Mouse (Mus musculus): ENCODE measurements at regions not wholly inside any gene's neighbourhood (a gene's known extent, or its start where the extent isn't known, plus 50 kb on each side); places are given as distances from the start of the nearest gene placed in this dataset.
"Not testable (repeated sequence)": the region's sequence is repeated elsewhere in the genome, so short reads cannot be mapped to it uniquely, and the experiment has no call there.

- not testable (repeated sequence) for H3K27ac ChIP-seq; H3K9me3 ChIP-seq; H3K9ac ChIP-seq; H3K36me3 ChIP-seq; H3K4me1 ChIP-seq; H3K4me2 ChIP-seq (replicated peaks); H3K4me3 ChIP-seq; H3K27me3 ChIP-seq; ATAC-seq (ENCODE audit: insufficient number of reproducible peaks, insufficient read depth, low FRiP score, low TSS enrichment)
- 68% methylated on average over 4 of the region's 4 CpGs for WGBS
These were observed 257.4 kb downstream of the Antxr2 start for GRCm38 (mm10) chr5:97773451-97773850.

- Histone ChIP-seq H3K27ac (no peak overlapping the region), H3K4me2 (replicated peaks) (no peak overlapping the region), H3K4me3 (no peak overlapping the region), H3K9me3 (no peaks in the 10 kb centered on the region), H3K36me3 (no peaks in the 10 kb centered on the region), H3K27me3 (no peaks in the 10 kb centered on the region), H3K9ac (no peak overlapping the region), H3K4me1 (no peaks in the 10 kb centered on the region)
- no peak for ATAC-seq (ENCODE audit: insufficient number of reproducible peaks, insufficient read depth, low FRiP score, low TSS enrichment)
- 92% methylated on average over 2 of the region's 2 CpGs for WGBS
These were observed 280.5 kb upstream of the Gk2 start for GRCm38 (mm10) chr5:97737339-97737738.

GRCm38 (mm10) chr5:97730920-97731319 lies 274.1 kb upstream of the Gk2 start:
- ATAC-seq (ENCODE audit: insufficient number of reproducible peaks, insufficient read depth, low FRiP score, low TSS enrichment): no peak
- no peaks in the 10 kb centered on the region for H3K9me3 ChIP-seq
- H3K27me3 ChIP-seq: no peaks in the 10 kb centered on the region
- no peak overlapping the region for H3K4me2 ChIP-seq (replicated peaks)
- H3K27ac ChIP-seq: no peak overlapping the region
- no peaks in the 10 kb centered on the region for H3K36me3 ChIP-seq
- no peaks in the 10 kb centered on the region for H3K4me1 ChIP-seq
- 48% methylated on average over 4 of the region's 4 CpGs for WGBS
- H3K9ac ChIP-seq: no peak overlapping the region
- no peak overlapping the region for H3K4me3 ChIP-seq

GRCm38 (mm10) chr5:97719364-97719763 lies 262.5 kb upstream of the Gk2 start:
- WGBS: 60% methylated on average over 4 of the region's 4 CpGs
- H3K4me1 ChIP-seq: not testable (repeated sequence)

GRCm38 (mm10) chr5:97705270-97705669 lies 248.4 kb upstream of the Gk2 start:
- no peaks in the 10 kb centered on the region for H3K36me3 ChIP-seq
- no peak overlapping the region for H3K4me2 ChIP-seq (replicated peaks)
- H3K4me1 ChIP-seq: no peaks in the 10 kb centered on the region
- no peak overlapping the region for H3K9ac ChIP-seq
- 67% methylated on average over 3 of the region's 3 CpGs for WGBS
- no peaks in the 10 kb centered on the region for H3K9me3 ChIP-seq
- no peak overlapping the region for H3K4me3 ChIP-seq
- no peaks in the 10 kb centered on the region for H3K27me3 ChIP-seq
- no peak for ATAC-seq (ENCODE audit: insufficient number of reproducible peaks, insufficient read depth, low FRiP score, low TSS enrichment)
- no peak overlapping the region for H3K27ac ChIP-seq

More at GRCm38 (mm10) chr5:97719364-97719763, 262.5 kb upstream of the Gk2 start:
- not testable (repeated sequence) for H3K9me3 ChIP-seq; H3K4me2 ChIP-seq (replicated peaks); H3K4me3 ChIP-seq; H3K36me3 ChIP-seq; H3K27ac ChIP-seq; H3K9ac ChIP-seq; H3K27me3 ChIP-seq; ATAC-seq (ENCODE audit: insufficient number of reproducible peaks, insufficient read depth, low FRiP score, low TSS enrichment)

GRCm38 (mm10) chr5:97700507-97700906 lies 243.7 kb upstream of the Gk2 start:
- no peaks in the 10 kb centered on the region for H3K9me3 ChIP-seq
- H3K36me3 ChIP-seq: no peaks in the 10 kb centered on the region
- 76% methylated on average over 3 of the region's 3 CpGs for WGBS
- H3K4me3 ChIP-seq: no peak overlapping the region
- no peaks in the 10 kb centered on the region for H3K4me1 ChIP-seq
- H3K9ac ChIP-seq: no peak overlapping the region
- no peaks in the 10 kb centered on the region for H3K27me3 ChIP-seq
- H3K27ac ChIP-seq: no peak overlapping the region
- no peak for ATAC-seq (ENCODE audit: insufficient number of reproducible peaks, insufficient read depth, low FRiP score, low TSS enrichment)
- no peak overlapping the region for H3K4me2 ChIP-seq (replicated peaks)

- no peaks in the 10 kb centered on the region for H3K4me1 ChIP-seq
- whole genome bisulfite sequencing: 70% methylated on average over 8 of the region's 8 CpGs
- no peak for ATAC-seq (ENCODE audit: insufficient number of reproducible peaks, insufficient read depth, low FRiP score, low TSS enrichment)
These were observed 240.8 kb upstream of the Gk2 start for GRCm38 (mm10) chr5:97697581-97698134.

GRCm38 (mm10) chr5:97693333-97693940 lies 236.6 kb upstream of the Gk2 start:
- no peak overlapping the region for H3K27ac ChIP-seq

More at GRCm38 (mm10) chr5:97697581-97698134, 240.8 kb upstream of the Gk2 start:
- H3K27me3 ChIP-seq: no peaks in the 10 kb centered on the region
- H3K27ac ChIP-seq: no peak overlapping the region
- H3K4me3 ChIP-seq: no peak overlapping the region
- H3K4me2 ChIP-seq (replicated peaks): no peak overlapping the region
- H3K36me3 ChIP-seq: no peaks in the 10 kb centered on the region
- no peak overlapping the region for H3K9ac ChIP-seq
- H3K9me3 ChIP-seq: no peaks in the 10 kb centered on the region

GRCm38 (mm10) chr5:97685443-97685842 lies 228.6 kb upstream of the Gk2 start:
- Histone ChIP-seq H3K4me1 (no peaks in the 10 kb centered on the region), H3K27me3 (no peaks in the 10 kb centered on the region), H3K27ac (no peak overlapping the region), H3K4me3 (no peak overlapping the region), H3K4me2 (replicated peaks) (no peak overlapping the region), H3K36me3 (no peaks in the 10 kb centered on the region), H3K9ac (no peak overlapping the region), H3K9me3 (no peaks in the 10 kb centered on the region)
- ATAC-seq (ENCODE audit: insufficient number of reproducible peaks, insufficient read depth, low FRiP score, low TSS enrichment): no peak

More at GRCm38 (mm10) chr5:97693333-97693940, 236.6 kb upstream of the Gk2 start:
- Histone ChIP-seq H3K36me3 (no peaks in the 10 kb centered on the region), H3K9ac (no peak overlapping the region), H3K4me1 (no peaks in the 10 kb centered on the region), H3K9me3 (no peaks in the 10 kb centered on the region), H3K27me3 (no peaks in the 10 kb centered on the region), H3K4me2 (replicated peaks) (no peak overlapping the region), H3K4me3 (no peak overlapping the region)
- ATAC-seq (ENCODE audit: insufficient number of reproducible peaks, insufficient read depth, low FRiP score, low TSS enrichment): no peak
- WGBS: 87% methylated on average over 10 of the region's 10 CpGs

- Histone ChIP-seq H3K4me2 (replicated peaks) (no peak overlapping the region), H3K9ac (no peak overlapping the region), H3K4me1 (no peaks in the 10 kb centered on the region), H3K27me3 (no peaks in the 10 kb centered on the region), H3K27ac (no peak overlapping the region), H3K36me3 (no peaks in the 10 kb centered on the region), H3K9me3 (no peaks in the 10 kb centered on the region), H3K4me3 (no peak overlapping the region)
- no peak for ATAC-seq (ENCODE audit: insufficient number of reproducible peaks, insufficient read depth, low FRiP score, low TSS enrichment)
- 74% methylated on average over 4 of the region's 4 CpGs for WGBS
These were observed 227.9 kb upstream of the Gk2 start for GRCm38 (mm10) chr5:97684592-97685258.

GRCm38 (mm10) chr5:97669726-97670125 lies 212.9 kb upstream of the Gk2 start:
- WGBS: 84% methylated on average over 3 of the region's 3 CpGs
- H3K27me3 ChIP-seq: no peaks in the 10 kb centered on the region
- no peaks in the 10 kb centered on the region for H3K36me3 ChIP-seq
- H3K4me3 ChIP-seq: no peak overlapping the region
- ATAC-seq (ENCODE audit: insufficient number of reproducible peaks, insufficient read depth, low FRiP score, low TSS enrichment): no peak
- no peak overlapping the region for H3K4me2 ChIP-seq (replicated peaks)
- H3K27ac ChIP-seq: no peak overlapping the region
- no peaks in the 10 kb centered on the region for H3K9me3 ChIP-seq
- no peaks in the 10 kb centered on the region for H3K4me1 ChIP-seq
- H3K9ac ChIP-seq: no peak overlapping the region

- no peaks in the 10 kb centered on the region for H3K36me3 ChIP-seq
- H3K27me3 ChIP-seq: no peaks in the 10 kb centered on the region
- no peak overlapping the region for H3K4me3 ChIP-seq
- H3K4me2 ChIP-seq (replicated peaks): no peak overlapping the region
- WGBS: 82% methylated on average over 12 of the region's 12 CpGs
- H3K27ac ChIP-seq: no peak overlapping the region
- no peak overlapping the region for H3K9ac ChIP-seq
- no peaks in the 10 kb centered on the region for H3K9me3 ChIP-seq
- H3K4me1 ChIP-seq: no peaks in the 10 kb centered on the region
- ATAC-seq (ENCODE audit: insufficient number of reproducible peaks, insufficient read depth, low FRiP score, low TSS enrichment): no peak
These were observed 199.5 kb upstream of the Gk2 start for GRCm38 (mm10) chr5:97656167-97656924.
